Mouse (Mus musculus) liver, embryonic 14.5 days (tissue): Measurements from ENCODE around the gene Fndc10.

Experiments
- CTCF ChIP-seq: IDR thresholded peaks from 2 replicates; pipeline ENCODE4 v1.5.1; 2016; ENCODE audit warnings: antibody characterized with exemption, low read depth, control low read depth
- EP300 ChIP-seq: IDR thresholded peaks from 2 replicates; pipeline ENCODE4 v1.6.1; 2016; ENCODE audit warnings: antibody characterized with exemption, low read depth

DNA sequence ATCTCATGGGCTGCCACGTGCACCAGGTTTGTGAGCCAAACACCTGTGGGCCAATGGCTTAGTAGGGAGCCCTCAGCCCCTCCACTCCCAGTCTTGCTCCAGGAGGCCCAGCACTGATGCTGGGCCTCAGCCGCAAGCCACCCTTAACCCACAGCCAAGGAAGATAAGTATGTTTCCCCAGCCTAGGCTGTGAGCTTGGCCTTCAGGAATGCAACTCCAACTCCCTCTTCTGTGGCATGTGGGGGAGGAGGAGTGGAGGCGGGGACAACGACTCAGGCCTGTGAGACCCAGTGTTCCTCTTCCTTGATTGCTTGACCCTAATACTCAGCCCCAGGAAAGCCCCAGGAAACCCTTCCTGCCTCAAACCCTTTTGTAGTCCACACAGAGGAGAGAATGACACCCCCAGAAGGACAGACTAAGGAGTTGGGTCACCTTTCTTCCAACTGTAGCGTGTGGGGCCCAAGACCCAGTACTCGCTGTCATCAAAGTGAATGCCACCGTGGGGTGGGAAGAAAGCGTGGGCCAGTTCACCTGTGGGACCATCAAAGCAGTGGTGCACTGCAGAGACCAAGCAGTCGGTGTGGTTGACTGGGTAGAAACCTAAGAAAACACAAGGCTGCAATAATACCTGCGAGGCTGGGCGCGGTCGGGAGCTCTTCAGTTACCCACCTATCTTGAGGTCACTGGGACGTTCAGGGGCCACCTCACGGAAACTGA, 42.4 kb upstream of the Fndc10 start:
- TF ChIP-seq CTCF = no peak
- no peak for TF ChIP-seq EP300
